Comparison of ENCODE assay signal across 8 mouse cellular contexts in the genomic region with DNA sequence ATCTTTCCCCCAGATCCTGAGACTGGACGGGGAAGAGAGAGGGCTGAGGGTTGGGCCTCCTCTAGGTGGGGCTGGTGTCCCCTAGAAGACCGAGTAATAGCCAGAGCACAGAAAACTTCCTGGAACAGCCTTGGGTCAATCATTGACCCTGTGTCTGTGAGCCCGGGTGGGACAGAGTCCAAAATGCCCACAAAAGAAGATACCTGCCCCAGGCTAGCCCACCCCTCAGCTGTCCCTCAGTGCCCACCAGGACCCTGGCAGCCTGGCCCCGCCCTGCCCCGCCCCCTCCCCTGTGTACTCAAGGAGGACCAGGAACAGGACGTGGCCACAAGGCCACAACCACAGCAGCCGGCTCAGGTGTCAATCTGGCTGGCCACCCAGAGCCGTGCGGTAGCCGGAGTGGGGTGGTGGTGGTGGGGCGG. TPM values are rescaled to one million over a fixed set of nuclear protein-coding genes. Genes with fewer than 3 reads are reported as not detected.
DNase-seq lines count a peak whose midpoint lies in the region; ATAC-seq lines count a peak whose summit lies in the region.

No protein-coding gene starts in this region.

- 21% methylated on average over 11 of the region's 11 CpGs for WGBS in heart, embryonic 11.5 days (ENCODE audit: insufficient replicate concordance)
- WGBS in kidney, embryonic 16.5 days, result 9% methylated on average over 9 of the region's 11 CpGs

- DNase-seq in heart, adult 9 months (ENCODE audit: low spot score in 2 of 2), result no peak
- peak; percentile 50 to 72 for DNase-seq in adrenal gland, postnatal 36 days
- peak; percentile 52 for DNase-seq in lung, postnatal 36 days
- no peak for DNase-seq in thymus, postnatal 36 days
- no peak for DNase-seq in right cerebral cortex, postnatal 4 days
- DNase-seq in left cerebral cortex, adult 18-20 months (ENCODE audit: low spot score in 2 of 2), result no peak

- H3K27me3 ChIP-seq in heart, embryonic 11.5 days (ENCODE audit: control insufficient read depth, insufficient read depth, low read length), result no peaks in the 10 kb centered on the region
- H3K27me3 ChIP-seq in kidney, embryonic 16.5 days (ENCODE audit: insufficient read depth, low read length), result no peaks in the 10 kb centered on the region

- no peak overlapping the region; the same call in 1 of the 2 replicates for H3K9ac ChIP-seq in heart, embryonic 11.5 days (ENCODE audit: low read depth, low read length)
- H3K9ac ChIP-seq in kidney, embryonic 16.5 days (replicated peaks; ENCODE audit: low read length), result peak overlapping the region; percentile 45

- H3K9me3 ChIP-seq in heart, embryonic 11.5 days (replicated peaks; ENCODE audit: control insufficient read depth, low read length), result no peaks in the 10 kb centered on the region
- H3K9me3 ChIP-seq in kidney, embryonic 16.5 days (ENCODE audit: low read length), result no peaks in the 10 kb centered on the region

- peak overlapping the region; percentile 22; the same call in 1 of the 2 replicates for H3K4me2 ChIP-seq in heart, embryonic 11.5 days
- peak overlapping the region; percentile 35 for H3K4me2 ChIP-seq in kidney, embryonic 16.5 days (replicated peaks; ENCODE audit: low read depth, low read length)

- H3K4me1 ChIP-seq in heart, embryonic 11.5 days (ENCODE audit: control insufficient read depth, insufficient read depth, low read length), result no peaks in the 10 kb centered on the region
- H3K4me1 ChIP-seq in kidney, embryonic 16.5 days (ENCODE audit: insufficient read depth, low read length), result peaks cover 5% of the 10 kb centered on the region

- no peak overlapping the region for H3K4me3 ChIP-seq in heart, embryonic 11.5 days (ENCODE audit: low read depth, low read length)
- H3K4me3 ChIP-seq in kidney, embryonic 16.5 days (ENCODE audit: low read length), result peak overlapping the region; percentile 17; the same call in 1 of the 2 replicates

- ATAC-seq in heart, embryonic 11.5 days (replicated peaks; ENCODE audit: insufficient number of reproducible peaks, low FRiP score, low TSS enrichment), result no peak
- peak; percentile 87 for ATAC-seq in kidney, embryonic 16.5 days (ENCODE audit: low FRiP score, low TSS enrichment)

- peaks cover 32% of the 10 kb centered on the region for H3K36me3 ChIP-seq in heart, embryonic 11.5 days (ENCODE audit: control insufficient read depth, insufficient read depth, low read length)
- H3K36me3 ChIP-seq in kidney, embryonic 16.5 days (ENCODE audit: insufficient read depth, low read length), result peaks cover 35% of the 10 kb centered on the region

- no peak overlapping the region for H3K27ac ChIP-seq in heart, embryonic 11.5 days (ENCODE audit: low read depth, low read length)
- H3K27ac ChIP-seq in kidney, embryonic 16.5 days (ENCODE audit: low read length), result peak overlapping the region; percentile 59

RNA-seq across cellular contexts. Expression of a gene that starts 1.2 kb away (rescaled TPM):
- 0.10 and 0.13 TPM in 2 replicates for polyA plus RNA-seq in heart, embryonic 11.5 days (2014; fragmentation: Nextera tagmentation; extraction: Ambion mirVana)
- 1 to 10 TPM in 1 of 2 experiments, under 1 TPM in 1; 0.83 to 1.7 TPM for total RNA-seq in adrenal gland, postnatal 36 days (2021)
- polyA plus RNA-seq in kidney, embryonic 16.5 days (2015; fragmentation: Nextera tagmentation; extraction: Ambion mirVana), result 17.9 and 18.9 TPM in 2 replicates
- total RNA-seq in left cerebral cortex, adult 18-20 months (2021), result under 1 TPM; 0.30 to 0.45 TPM

RNA-seq across cellular contexts. Expression of a gene that starts 15.6 kb away (rescaled TPM):
- 16.0 and 16.6 TPM in 2 replicates for polyA plus RNA-seq in heart, embryonic 11.5 days (2014; fragmentation: Nextera tagmentation; extraction: Ambion mirVana)
- 10 to 100 TPM; 25.4 to 27.4 TPM for total RNA-seq in adrenal gland, postnatal 36 days (2021)
- 50.0 and 54.1 TPM in 2 replicates for polyA plus RNA-seq in kidney, embryonic 16.5 days (2015; fragmentation: Nextera tagmentation; extraction: Ambion mirVana)
- 10 to 100 TPM; 46.2 to 48.4 TPM for total RNA-seq in left cerebral cortex, adult 18-20 months (2021)

RNA-seq across cellular contexts. Expression of a gene that starts 17.2 kb away (rescaled TPM):
- 32.4 and 42.3 TPM in 2 replicates for polyA plus RNA-seq in heart, embryonic 11.5 days (2014; fragmentation: Nextera tagmentation; extraction: Ambion mirVana)
- 100 to 1,000 TPM; 124 to 143 TPM for total RNA-seq in adrenal gland, postnatal 36 days (2021)
- 89.9 and 92.8 TPM in 2 replicates for polyA plus RNA-seq in kidney, embryonic 16.5 days (2015; fragmentation: Nextera tagmentation; extraction: Ambion mirVana)
- total RNA-seq in left cerebral cortex, adult 18-20 months (2021), result 100 to 1,000 TPM; 168 to 175 TPM

RNA-seq across cellular contexts. Expression of a gene that starts 17.4 kb away (rescaled TPM):
- polyA plus RNA-seq in heart, embryonic 11.5 days (2014; fragmentation: Nextera tagmentation; extraction: Ambion mirVana), result 0.70 and 0.94 TPM in 2 replicates
- total RNA-seq in adrenal gland, postnatal 36 days (2021), result 100 to 1,000 TPM in 1 of 2 experiments, 10 to 100 TPM in 1; 85.2 to 119 TPM
- polyA plus RNA-seq in kidney, embryonic 16.5 days (2015; fragmentation: Nextera tagmentation; extraction: Ambion mirVana), result 4.6 and 5.7 TPM in 2 replicates
- total RNA-seq in left cerebral cortex, adult 18-20 months (2021), result 1 to 10 TPM; 2.7 to 3.4 TPM

RNA-seq across cellular contexts. Expression of a gene that starts 33.6 kb away (rescaled TPM):
- not detected in 2 replicates for polyA plus RNA-seq in heart, embryonic 11.5 days (2014; fragmentation: Nextera tagmentation; extraction: Ambion mirVana)
- not detected for total RNA-seq in adrenal gland, postnatal 36 days (2021)
- not detected in 2 replicates for polyA plus RNA-seq in kidney, embryonic 16.5 days (2015; fragmentation: Nextera tagmentation; extraction: Ambion mirVana)
- not detected for total RNA-seq in left cerebral cortex, adult 18-20 months (2021)

Comparison
In these comparisons a context has a peak if more than half of its experiments do, and no peak if none do; other contexts are left out.
1. DNase-seq: peak in adrenal gland, postnatal 36 days (2 of 2) and lung, postnatal 36 days (single experiment); none in heart, adult 9 months (0 of 2), thymus, postnatal 36 days (0 of 2), right cerebral cortex, postnatal 4 days (single experiment) and left cerebral cortex, adult 18-20 months (0 of 2).